Mouse (Mus musculus): Measurements from ENCODE around the gene Csf1. TPM values are rescaled to one million over a fixed set of nuclear protein-coding genes. Genes with fewer than 3 reads are reported as not detected.

Csf1 gene
- 1 to 10 TPM; 6.0 to 9.7 TPM for total RNA-seq (2021)
- long read RNA-seq, experiment 1, partial matches to known transcripts: 9 of 10 reads
- long read RNA-seq, experiment 1, other reads (novel, unspliced or antisense): 0 of 10 reads
- long read RNA-seq, experiment 2, full-length matches to known transcripts: 1 of 13 reads
- long read RNA-seq, experiment 2, partial matches to known transcripts: 12 of 13 reads
- long read RNA-seq, experiment 2, other reads (novel, unspliced or antisense): 0 of 13 reads

GRCm38 (mm10) chr3:107759929-107760581 is at the start of gene Csf1:
TSS of gene Csf1 (minus strand) at chr3:107760469.
- peak; percentile 86 to 87 for DNase-seq
- intact Hi-C loops (cut with DNase I): loop anchor here (2.0 kb wide), 1 partner anchor 103 kb away; no protein-coding TSS in a partner anchor

GRCm38 (mm10) chr3:107808013-107808750 is 47.9 kb upstream of the Csf1 start:
- intact Hi-C loops (cut with DNase I): no loop called here
- DNase-seq: no peak

- intact Hi-C loops (cut with DNase I): no loop called here
- no peak for DNase-seq
These were observed 47.2 kb upstream of the Csf1 start for GRCm38 (mm10) chr3:107807386-107807974.

GRCm38 (mm10) chr3:107806916-107807315 is 46.6 kb upstream of the Csf1 start:
- intact Hi-C loops (cut with DNase I): no loop called here
- no peak for DNase-seq

- no peak for DNase-seq
- intact Hi-C loops (cut with DNase I): no loop called here
These were observed 44.5 kb upstream of the Csf1 start for GRCm38 (mm10) chr3:107804799-107805198.

GRCm38 (mm10) chr3:107802185-107802946 is 42.1 kb upstream of the Csf1 start:
- DNase-seq: no peak
- intact Hi-C loops (cut with DNase I): no loop called here

GRCm38 (mm10) chr3:107798946-107799345 is 38.7 kb upstream of the Csf1 start:
- no peak for DNase-seq
- intact Hi-C loops (cut with DNase I): no loop called here

- intact Hi-C loops (cut with DNase I): no loop called here
- no peak for DNase-seq
These were observed 36.1 kb upstream of the Csf1 start for GRCm38 (mm10) chr3:107796191-107796983.

- DNase-seq: no peak
- intact Hi-C loops (cut with DNase I): no loop called here
These were observed 34.6 kb upstream of the Csf1 start for GRCm38 (mm10) chr3:107794890-107795289.

GRCm38 (mm10) chr3:107793300-107794201 is 33.3 kb upstream of the Csf1 start:
- intact Hi-C loops (cut with DNase I): no loop called here

GRCm38 (mm10) chr3:107792736-107793135 is 32.5 kb upstream of the Csf1 start:
- intact Hi-C loops (cut with DNase I): no loop called here
- DNase-seq: no peak

More at GRCm38 (mm10) chr3:107793300-107794201, 33.3 kb upstream of the Csf1 start:
- DNase-seq: peak; percentile 66 to 71

- intact Hi-C loops (cut with DNase I): no loop called here
These were observed 30.6 kb upstream of the Csf1 start for GRCm38 (mm10) chr3:107790766-107791303.

GRCm38 (mm10) chr3:107790227-107790626 is 30.0 kb upstream of the Csf1 start:
- DNase-seq: no peak
- intact Hi-C loops (cut with DNase I): no loop called here

More at GRCm38 (mm10) chr3:107790766-107791303, 30.6 kb upstream of the Csf1 start:
- DNase-seq: no peak

- intact Hi-C loops (cut with DNase I): no loop called here
- no peak for DNase-seq
These were observed 28.6 kb upstream of the Csf1 start for GRCm38 (mm10) chr3:107788885-107789284.

GRCm38 (mm10) chr3:107787613-107788501 is 27.6 kb upstream of the Csf1 start:
- intact Hi-C loops (cut with DNase I): no loop called here
- DNase-seq: no peak

- DNase-seq: no peak
- intact Hi-C loops (cut with DNase I): no loop called here
These were observed 26.8 kb upstream of the Csf1 start for GRCm38 (mm10) chr3:107786980-107787612.

GRCm38 (mm10) chr3:107786344-107786743 is 26.1 kb upstream of the Csf1 start:
- intact Hi-C loops (cut with DNase I): no loop called here
- no peak for DNase-seq

All from gastrocnemius, postnatal 36 days (tissue).